Mouse (Mus musculus) small intestine, adult 2 months (tissue): ENCODE data around the gene Rab4a. TPM values are rescaled to one million over a fixed set of nuclear protein-coding genes. Genes with fewer than 3 reads are reported as not detected.

Experiments
- H3K27ac ChIP-seq: fragments of 200-500 bp; 2 replicates; pipeline ENCODE4 v1.5.1; 2012; ENCODE audit warnings: low read depth, low read length, control low read depth, inconsistent platforms; ENCODE audit not compliant: insufficient read depth
- H3K27me3 ChIP-seq: fragments of 200-500 bp; 2 replicates; pipeline ENCODE4 v1.6.1; 2012; ENCODE audit warnings: mild to moderate bottlenecking, moderate library complexity, low read length, inconsistent platforms; ENCODE audit not compliant: control insufficient read depth, insufficient read depth
- H3K36me3 ChIP-seq: fragments of 200-500 bp; 2 replicates; pipeline ENCODE4 v1.6.1; 2012; ENCODE audit warnings: mild to moderate bottlenecking, low read length, control low read depth, inconsistent platforms; ENCODE audit not compliant: control insufficient read depth, insufficient read depth
- H3K4me1 ChIP-seq: fragments of 200-500 bp; 2 replicates; pipeline ENCODE4 v1.6.1; 2012; ENCODE audit warnings: low read length, inconsistent platforms, mixed read lengths; ENCODE audit not compliant: control insufficient read depth, insufficient read depth, insufficient read length
- H3K4me3 ChIP-seq: fragments of 200-500 bp; 2 replicates; pipeline ENCODE4 v1.5.1; 2012; ENCODE audit warnings: low read depth, mild to moderate bottlenecking, control low read depth, inconsistent platforms, low read length, moderate library complexity
- CTCF ChIP-seq: fragments of 200-500 bp; IDR thresholded peaks from 2 replicates; pipeline ENCODE4 v1.5.1; 2012; ENCODE audit warnings: low read depth, mild to moderate bottlenecking, control low read depth, inconsistent platforms, low read length, moderate library complexity, mixed read lengths; ENCODE audit not compliant: insufficient replicate concordance, insufficient read length; ENCODE audit errors: extremely low read depth
- POLR2A ChIP-seq: fragments of 200-500 bp; IDR thresholded peaks from 2 replicates; pipeline ENCODE4 v1.6.1; 2012; ENCODE audit warnings: low read depth, mild to moderate bottlenecking, control low read depth, inconsistent platforms, low read length, moderate library complexity
- WGBS: fragments of 180-500 bp; shearing (Covaris S2); methylation state at CpG from one replicate; pipeline ENCODE4 v1.1.7; 2018; 5-methylcytosine and 5-hydroxymethylcytosine counted together
- polyA plus RNA-seq: library from polyadenylated mRNA; depleted of rRNA; stranded (reverse); fragments of >200 nt; gene quantifications from 2 replicates; pipeline ENCODE4 v1.2.3, GENCODE M21; 2012

The Rab4a gene
- polyA plus RNA-seq, 1 experiment: 59.8 TPM

- Histone ChIP-seq H3K36me3 (no peaks in the 10 kb centered on the region), H3K27ac (no peak overlapping the region), H3K4me3 (no peak overlapping the region), H3K4me1 (peaks cover 11% of the 10 kb centered on the region; the same call in 1 of the 2 replicates), H3K27me3 (no peaks in the 10 kb centered on the region)
- WGBS: 85% methylated on average over 12 of the region's 12 CpGs
- no peak for TF ChIP-seq POLR2A
- TF ChIP-seq CTCF: no peak
Measured at GRCm38 (mm10) chr8:123846509-123846908, 40.7 kb downstream of the Rab4a start.

GRCm38 (mm10) chr8:123847546-123847945 is 41.8 kb downstream of the Rab4a start:
- H3K27ac ChIP-seq: no peak overlapping the region
- TF ChIP-seq CTCF (no peak), POLR2A (no peak)
- WGBS: 38% methylated on average over 3 of the region's 3 CpGs
- no peak overlapping the region for H3K4me3 ChIP-seq
- H3K27me3 ChIP-seq: no peaks in the 10 kb centered on the region
- H3K36me3 ChIP-seq: no peaks in the 10 kb centered on the region
- peaks cover 11% of the 10 kb centered on the region; the same call in 1 of the 2 replicates for H3K4me1 ChIP-seq

- Histone ChIP-seq H3K4me1 (peaks cover 11% of the 10 kb centered on the region; the same call in 1 of the 2 replicates), H3K36me3 (no peaks in the 10 kb centered on the region), H3K27ac (no peak overlapping the region), H3K27me3 (no peaks in the 10 kb centered on the region), H3K4me3 (no peak overlapping the region)
- no peak for TF ChIP-seq CTCF
- no peak for TF ChIP-seq POLR2A
- 85% methylated on average over 4 of the region's 4 CpGs for WGBS
Measured at GRCm38 (mm10) chr8:123849352-123849751, 43.6 kb downstream of the Rab4a start.

- Histone ChIP-seq H3K4me1 (peaks cover 4% of the 10 kb centered on the region; the same call in 1 of the 2 replicates), H3K27ac (no peak overlapping the region), H3K27me3 (no peaks in the 10 kb centered on the region), H3K4me3 (no peak overlapping the region), H3K36me3 (no peaks in the 10 kb centered on the region)
- 44% methylated on average over 5 of the region's 5 CpGs for WGBS
- TF ChIP-seq POLR2A: no peak
- no peak for TF ChIP-seq CTCF
Measured at GRCm38 (mm10) chr8:123851590-123851989, 45.8 kb downstream of the Rab4a start.

- TF ChIP-seq POLR2A: no peak
- no peak for TF ChIP-seq CTCF
- H3K36me3 ChIP-seq: no peaks in the 10 kb centered on the region
- 88% methylated on average over 1 of the region's 1 CpGs for WGBS
- no peaks in the 10 kb centered on the region for H3K4me1 ChIP-seq
- H3K27me3 ChIP-seq: no peaks in the 10 kb centered on the region
- H3K27ac ChIP-seq: no peak overlapping the region
- H3K4me3 ChIP-seq: no peak overlapping the region
Measured at GRCm38 (mm10) chr8:123854252-123854651, 48.5 kb downstream of the Rab4a start.

- Histone ChIP-seq H3K36me3 (no peaks in the 10 kb centered on the region), H3K4me3 (no peak overlapping the region), H3K27ac (no peak overlapping the region), H3K27me3 (no peaks in the 10 kb centered on the region), H3K4me1 (no peaks in the 10 kb centered on the region; the same call in 1 of the 2 replicates)
- 86% methylated on average over 9 of the region's 9 CpGs for WGBS
- TF ChIP-seq POLR2A (no peak), CTCF (no peak)
Measured at GRCm38 (mm10) chr8:123854733-123855475, 49.1 kb downstream of the Rab4a start.

GRCm38 (mm10) chr8:123857361-123857760 is 51.6 kb downstream of the Rab4a start:
- Histone ChIP-seq H3K4me3 (no peak overlapping the region), H3K4me1 (no peaks in the 10 kb centered on the region; the same call in 1 of the 2 replicates), H3K36me3 (no peaks in the 10 kb centered on the region), H3K27me3 (no peaks in the 10 kb centered on the region), H3K27ac (no peak overlapping the region)
- TF ChIP-seq CTCF (no peak), POLR2A (no peak)
- 86% methylated on average over 3 of the region's 3 CpGs for WGBS
